Mouse (Mus musculus) spleen, postnatal 10 days (tissue): ENCODE data around the gene Etv2.

Experiments used
- DNase-seq, 2 experiments: peaks; one replicate each; pipeline ENCODE4 v3.0.0; 2021 to 2022; ENCODE audit warnings: low spot score in 2 of 2

Gene Etv2

GRCm38 (mm10) chr7:30613529-30614112 lies 22.0 kb downstream of the Etv2 start:
- DNase-seq: peak; percentile 55 to 82

GRCm38 (mm10) chr7:30612654-30613402 lies 22.8 kb downstream of the Etv2 start, which contains the start of gene Upk1a:
Gene Upk1a (minus strand): TSS chr7:30612847.
- no peak for DNase-seq

GRCm38 (mm10) chr7:30610043-30610442 lies 25.6 kb downstream of the Etv2 start:
- DNase-seq: no peak

- no peak for DNase-seq
Measured at GRCm38 (mm10) chr7:30608476-30608875, 27.2 kb downstream of the Etv2 start.

GRCm38 (mm10) chr7:30607706-30608309 lies 27.8 kb downstream of the Etv2 start:
- DNase-seq: peak; percentile 39 to 82

GRCm38 (mm10) chr7:30604944-30605343 lies 30.7 kb downstream of the Etv2 start:
- no peak for DNase-seq

GRCm38 (mm10) chr7:30604424-30604823 lies 31.2 kb downstream of the Etv2 start:
- DNase-seq: no peak

- no peak for DNase-seq
Measured at GRCm38 (mm10) chr7:30602583-30602982, 33.1 kb downstream of the Etv2 start.

GRCm38 (mm10) chr7:30600651-30601050 lies 35.0 kb downstream of the Etv2 start:
- no peak for DNase-seq

- peak; percentile 53 to 86 for DNase-seq
Measured at GRCm38 (mm10) chr7:30599933-30600353, 35.7 kb downstream of the Etv2 start.

- no peak for DNase-seq
Measured at GRCm38 (mm10) chr7:30598786-30599185, 36.9 kb downstream of the Etv2 start, which contains the start of gene Zbtb32. Gene Zbtb32 (minus strand): TSS chr7:30598909.

- no peak for DNase-seq
Measured at GRCm38 (mm10) chr7:30596811-30597210, 38.8 kb downstream of the Etv2 start.

- DNase-seq: no peak
Measured at GRCm38 (mm10) chr7:30596093-30596492, 39.6 kb downstream of the Etv2 start.

- DNase-seq: no peak
Measured at GRCm38 (mm10) chr7:30594510-30595024, 41.1 kb downstream of the Etv2 start.

GRCm38 (mm10) chr7:30593579-30594509 lies 41.8 kb downstream of the Etv2 start:
- DNase-seq: no peak

GRCm38 (mm10) chr7:30592772-30593423 lies 42.8 kb downstream of the Etv2 start:
- no peak for DNase-seq

GRCm38 (mm10) chr7:30591605-30591951 lies 44.1 kb downstream of the Etv2 start:
- no peak for DNase-seq

GRCm38 (mm10) chr7:30590927-30591604 lies 44.6 kb downstream of the Etv2 start:
- DNase-seq: no peak

- DNase-seq: peak; percentile 86 to 91
Measured at GRCm38 (mm10) chr7:30589435-30590301, 46.0 kb downstream of the Etv2 start.
